Mouse (Mus musculus) midbrain, embryonic 11.5 days (tissue): ENCODE measurements at regions not wholly inside any gene's neighbourhood (a gene's known extent, or its start where the extent isn't known, plus 50 kb on each side); places are given as distances from the start of the nearest gene placed in this dataset.
"Not testable (repeated sequence)": the region's sequence is repeated elsewhere in the genome, so short reads cannot be mapped to it uniquely, and the experiment has no call there.

Experiments
- ATAC-seq: fragments of 200-750 bp; cut with Nextera tagmentation; 2 replicates; pipeline ENCODE4 v1.8.0; 2017; ENCODE audit warnings: moderate TSS enrichment, moderate library complexity; ENCODE audit not compliant: low FRiP score
- DNase-seq: peaks from one replicate; pipeline ENCODE4 v3.0.0; 2015; ENCODE audit warnings: low spot score; ENCODE audit errors: missing footprints
- H3K27ac ChIP-seq: fragments of 300-500 bp; sonication (generic); 2 replicates; pipeline ENCODE4 v1.5.1; 2014; ENCODE audit warnings: low read depth, low read length
- H3K27me3 ChIP-seq: fragments of 300-500 bp; sonication (generic); 2 replicates; pipeline ENCODE4 v1.6.1; 2014; ENCODE audit warnings: mild to moderate bottlenecking, low read length, moderate library complexity, mixed read lengths; ENCODE audit not compliant: control insufficient read depth, insufficient read depth
- H3K36me3 ChIP-seq: fragments of 300-500 bp; sonication (generic); 2 replicates; pipeline ENCODE4 v1.6.1; 2014; ENCODE audit warnings: mild to moderate bottlenecking, low read length, moderate library complexity, mixed read lengths; ENCODE audit not compliant: control insufficient read depth, insufficient read depth
- H3K4me1 ChIP-seq: fragments of 300-500 bp; sonication (generic); 2 replicates; pipeline ENCODE4 v1.6.1; 2014; ENCODE audit warnings: low read length; ENCODE audit not compliant: control insufficient read depth, insufficient read depth
- H3K4me2 ChIP-seq: fragments of 300-500 bp; sonication (generic); 2 replicates; pipeline ENCODE4 v1.6.1; 2014; ENCODE audit warnings: mild to moderate bottlenecking, moderate library complexity
- H3K4me3 ChIP-seq: fragments of 300-500 bp; sonication (generic); 2 replicates; pipeline ENCODE4 v1.5.1; 2014; ENCODE audit warnings: low read depth, low read length
- H3K9ac ChIP-seq: fragments of 300-500 bp; sonication (generic); 2 replicates; pipeline ENCODE4 v1.6.1; 2014; ENCODE audit warnings: low read length
- H3K9me3 ChIP-seq: fragments of 300-500 bp; sonication (generic); 2 replicates; pipeline ENCODE4 v1.6.1; 2016; ENCODE audit warnings: low read length; ENCODE audit not compliant: control insufficient read depth
- WGBS: fragments of 180-500 bp; shearing (Covaris S2); extraction: QIAGEN DNeasy Blood & Tissue Kit; methylation state at CpG from one replicate; pipeline ENCODE4 v1.1.7; 2014; 5-methylcytosine and 5-hydroxymethylcytosine counted together

- Histone ChIP-seq H3K9ac (no peak overlapping the region), H3K27ac (no peak overlapping the region), H3K4me1 (no peaks in the 10 kb centered on the region), H3K9me3 (no peaks in the 10 kb centered on the region), H3K36me3 (no peaks in the 10 kb centered on the region), H3K4me3 (no peak overlapping the region), H3K4me2 (no peak overlapping the region), H3K27me3 (no peaks in the 10 kb centered on the region)
- DNase-seq = no peak
- 74% methylated on average over 1 of the region's 1 CpGs for WGBS
- ATAC-seq = no peak
Measured at GRCm38 (mm10) chr10:15886150-15886549, 1168.1 kb upstream of the Gje1 start.

- ATAC-seq (no peak), DNase-seq (no peak)
- Histone ChIP-seq H3K4me3 (no peak overlapping the region), H3K27me3 (no peaks in the 10 kb centered on the region), H3K4me2 (no peak overlapping the region), H3K9ac (no peak overlapping the region), H3K36me3 (no peaks in the 10 kb centered on the region), H3K4me1 (no peaks in the 10 kb centered on the region), H3K27ac (no peak overlapping the region), H3K9me3 (no peaks in the 10 kb centered on the region)
- 78% methylated on average over 2 of the region's 2 CpGs for WGBS
Measured at GRCm38 (mm10) chr10:15868063-15868462, 1150.0 kb upstream of the Gje1 start.

- ATAC-seq (no peak), DNase-seq (no peak)
- H3K27me3 ChIP-seq = no peaks in the 10 kb centered on the region
- no peaks in the 10 kb centered on the region for H3K9me3 ChIP-seq
- H3K27ac ChIP-seq = no peak overlapping the region
- no peak overlapping the region for H3K4me3 ChIP-seq
- no peak overlapping the region for H3K9ac ChIP-seq
- no peak overlapping the region for H3K4me2 ChIP-seq
- H3K4me1 ChIP-seq = no peaks in the 10 kb centered on the region
- no peaks in the 10 kb centered on the region for H3K36me3 ChIP-seq
Measured at GRCm38 (mm10) chr10:15866931-15867330, 1148.9 kb upstream of the Gje1 start.

- no peak for ATAC-seq
- H3K9ac ChIP-seq = no peak overlapping the region
- no peak overlapping the region for H3K4me2 ChIP-seq
- no peak overlapping the region for H3K4me3 ChIP-seq
- H3K27me3 ChIP-seq = no peaks in the 10 kb centered on the region
- no peaks in the 10 kb centered on the region for H3K9me3 ChIP-seq
- H3K27ac ChIP-seq = no peak overlapping the region
- WGBS = 82% methylated on average over 3 of the region's 3 CpGs
- no peaks in the 10 kb centered on the region for H3K4me1 ChIP-seq
- no peaks in the 10 kb centered on the region for H3K36me3 ChIP-seq
- no peak for DNase-seq
Measured at GRCm38 (mm10) chr10:15841381-15841780, 1123.4 kb upstream of the Gje1 start.

- H3K4me1 ChIP-seq = no peaks in the 10 kb centered on the region
- H3K27ac ChIP-seq = no peak overlapping the region
- no peak overlapping the region for H3K4me2 ChIP-seq
- DNase-seq = no peak
- H3K36me3 ChIP-seq = no peaks in the 10 kb centered on the region
- no peaks in the 10 kb centered on the region for H3K27me3 ChIP-seq
- no peaks in the 10 kb centered on the region for H3K9me3 ChIP-seq
- 94% methylated on average over 2 of the region's 2 CpGs for WGBS
- no peak overlapping the region for H3K4me3 ChIP-seq
- H3K9ac ChIP-seq = no peak overlapping the region
- ATAC-seq = no peak
Measured at GRCm38 (mm10) chr10:15832338-15832737, 1114.3 kb upstream of the Gje1 start.

GRCm38 (mm10) chr10:15825457-15825856 lies 1107.4 kb upstream of the Gje1 start:
- H3K9ac ChIP-seq = no peak overlapping the region
- no peaks in the 10 kb centered on the region for H3K4me1 ChIP-seq
- DNase-seq (peak; percentile 64), ATAC-seq (peak; percentile 57; the same call in 1 of the 2 replicates)
- H3K27me3 ChIP-seq = no peaks in the 10 kb centered on the region
- no peak overlapping the region for H3K4me2 ChIP-seq
- no peak overlapping the region for H3K4me3 ChIP-seq
- no peaks in the 10 kb centered on the region for H3K36me3 ChIP-seq
- no peak overlapping the region for H3K27ac ChIP-seq
- H3K9me3 ChIP-seq = no peaks in the 10 kb centered on the region
- 54% methylated on average over 1 of the region's 1 CpGs for WGBS

- no peaks in the 10 kb centered on the region for H3K9me3 ChIP-seq
- H3K4me1 ChIP-seq = no peaks in the 10 kb centered on the region
- DNase-seq = no peak
- H3K27ac ChIP-seq = no peak overlapping the region
- no peak for ATAC-seq
- H3K9ac ChIP-seq = no peak overlapping the region
- H3K36me3 ChIP-seq = no peaks in the 10 kb centered on the region
- WGBS = 80% methylated on average over 3 of the region's 3 CpGs
- H3K27me3 ChIP-seq = no peaks in the 10 kb centered on the region
- no peak overlapping the region for H3K4me2 ChIP-seq
- no peak overlapping the region for H3K4me3 ChIP-seq
Measured at GRCm38 (mm10) chr10:15807271-15807670, 1089.3 kb upstream of the Gje1 start.

GRCm38 (mm10) chr10:15805791-15806190 lies 1087.8 kb upstream of the Gje1 start:
- Histone ChIP-seq H3K27me3 (no peaks in the 10 kb centered on the region), H3K36me3 (no peaks in the 10 kb centered on the region), H3K4me3 (no peak overlapping the region), H3K9ac (no peak overlapping the region), H3K9me3 (no peaks in the 10 kb centered on the region), H3K4me1 (no peaks in the 10 kb centered on the region), H3K4me2 (no peak overlapping the region), H3K27ac (no peak overlapping the region)
- WGBS = 94% methylated on average over 2 of the region's 2 CpGs
- DNase-seq (no peak), ATAC-seq (no peak)

GRCm38 (mm10) chr10:15793185-15793584 lies 1075.2 kb upstream of the Gje1 start:
- H3K36me3 ChIP-seq, ATAC-seq: not testable (repeated sequence)
- DNase-seq = peak; percentile 70

More at GRCm38 (mm10) chr10:15793185-15793584, 1075.2 kb upstream of the Gje1 start:
- H3K9ac ChIP-seq, H3K27ac ChIP-seq, H3K27me3 ChIP-seq, H3K4me2 ChIP-seq, H3K4me1 ChIP-seq, H3K9me3 ChIP-seq, H3K4me3 ChIP-seq: not testable (repeated sequence)
